Mouse (Mus musculus): Measurements from ENCODE around the gene Cox4i1.

The Cox4i1 gene

DNA sequence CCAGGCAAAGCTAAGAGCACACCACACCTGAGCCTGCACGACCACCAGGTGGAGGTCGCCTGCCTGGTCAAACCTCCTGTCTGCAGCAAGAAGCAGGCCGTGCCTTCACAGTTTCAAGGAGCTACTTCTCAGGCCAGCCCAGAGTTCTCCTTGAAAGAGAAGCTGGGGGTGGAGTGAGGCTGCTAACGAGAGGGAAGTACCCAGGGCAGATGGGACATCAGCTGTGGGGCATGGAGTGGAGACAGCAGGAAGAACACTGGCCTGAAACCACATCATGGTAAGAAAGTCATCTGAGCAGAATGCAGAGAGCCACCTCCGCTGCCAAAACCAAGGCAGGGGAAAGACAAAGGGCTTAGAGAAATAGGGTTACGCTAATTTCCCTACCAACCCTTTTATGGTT, 3.5 kb upstream of the Cox4i1 start:
- no peak for DNase-seq (ENCODE audit: low spot score)

DNA sequence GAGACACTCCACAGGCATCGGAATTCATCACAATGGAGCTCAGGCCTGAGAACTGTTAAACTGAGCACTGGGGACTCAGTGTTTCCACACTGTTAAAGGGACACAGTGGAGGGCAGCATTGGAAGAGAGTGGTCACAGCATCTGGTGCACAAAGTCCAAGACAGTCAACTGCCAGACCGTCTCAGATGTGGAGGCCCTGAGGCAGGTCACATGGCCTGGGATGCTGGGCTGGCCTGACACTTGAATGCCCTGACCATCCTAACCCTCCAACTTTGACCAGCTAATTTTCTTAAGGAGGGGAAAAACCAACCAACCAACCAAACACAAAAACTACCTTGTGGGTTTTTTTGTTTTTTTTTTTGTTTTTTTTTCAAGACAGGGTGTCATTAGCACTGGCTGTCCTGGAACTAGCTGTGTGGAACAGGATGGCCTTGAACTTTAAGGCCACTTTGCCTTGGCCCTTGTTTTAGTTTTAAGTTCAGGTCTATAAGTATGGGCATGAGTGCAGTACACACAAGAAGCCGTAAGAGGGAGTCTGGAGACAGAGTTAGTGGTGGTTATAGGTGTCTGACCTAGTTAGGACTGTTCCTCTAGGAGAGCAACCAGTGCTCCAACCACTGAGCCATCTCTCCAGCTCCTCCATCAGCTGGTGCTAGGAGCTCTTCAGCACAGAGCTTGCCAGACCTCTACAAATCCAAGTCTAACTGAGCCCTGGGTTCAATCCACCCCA, 2.1 kb upstream of the Cox4i1 start:
- DNase-seq (ENCODE audit: low spot score) = no peak

DNA sequence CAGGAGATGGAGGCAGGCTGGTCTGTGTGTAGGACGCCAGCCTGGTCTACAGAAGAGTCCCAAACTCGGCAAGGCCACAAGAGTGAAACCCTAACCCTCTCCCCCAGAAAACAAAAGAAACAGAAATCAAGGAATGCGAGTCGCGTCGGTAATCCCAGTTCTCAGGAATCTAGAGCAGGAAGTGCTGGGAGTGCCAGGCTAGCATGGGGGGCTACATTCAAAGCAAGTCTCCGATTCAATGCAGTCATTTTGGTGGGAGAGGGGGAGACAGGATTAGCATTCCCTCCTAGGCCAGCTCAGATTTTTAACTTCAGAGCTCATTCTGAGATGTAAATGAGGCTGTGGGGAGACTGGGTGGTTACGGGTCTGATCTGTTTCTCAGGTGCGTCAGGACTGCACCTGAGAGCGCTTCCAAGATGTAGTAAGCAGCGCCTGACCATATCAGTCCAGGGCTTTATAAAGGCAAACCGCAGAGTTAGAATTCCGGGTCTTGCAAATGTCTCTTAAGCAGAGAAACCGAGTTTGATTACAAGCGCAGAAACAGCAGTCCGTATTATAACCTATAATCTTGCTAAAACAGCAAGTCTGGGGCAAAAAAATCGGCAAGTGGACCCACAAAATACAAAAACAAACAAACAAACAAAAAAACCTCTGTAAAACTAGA, 1.1 kb upstream of the Cox4i1 start:
- no peak for DNase-seq (ENCODE audit: low spot score)

DNA sequence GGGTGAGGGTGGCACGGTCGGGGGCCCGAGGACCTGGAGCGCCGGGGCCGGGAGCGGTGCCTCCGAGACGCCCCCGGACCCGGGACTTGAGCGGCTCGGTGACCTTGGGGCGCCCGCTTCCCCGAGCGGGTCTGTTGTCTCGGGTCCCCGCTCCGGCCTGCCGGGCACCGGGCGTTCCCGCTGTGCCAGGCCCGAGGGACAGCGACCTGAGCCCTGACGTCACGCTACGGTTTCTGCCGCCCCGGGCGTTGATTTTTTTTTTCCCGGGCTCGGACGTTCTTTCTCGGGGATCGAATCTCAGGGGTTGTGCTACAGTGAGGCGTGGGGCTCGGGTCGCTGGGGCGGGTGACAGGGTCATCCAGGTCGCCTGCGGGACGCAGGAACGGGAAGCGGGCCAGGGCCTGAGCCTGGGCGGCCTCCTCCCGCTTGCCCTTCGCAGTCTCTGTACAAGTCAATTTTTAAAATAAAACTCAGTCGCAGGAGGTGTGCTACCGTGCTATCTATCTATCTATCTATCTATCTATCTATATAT, 418 bp downstream of the Cox4i1 start, which contains the start of gene Emc8:
TSS of gene Emc8 (minus strand) at position 200 of the 532 bp plus-strand sequence.
- no peak for DNase-seq (ENCODE audit: low spot score)

DNA sequence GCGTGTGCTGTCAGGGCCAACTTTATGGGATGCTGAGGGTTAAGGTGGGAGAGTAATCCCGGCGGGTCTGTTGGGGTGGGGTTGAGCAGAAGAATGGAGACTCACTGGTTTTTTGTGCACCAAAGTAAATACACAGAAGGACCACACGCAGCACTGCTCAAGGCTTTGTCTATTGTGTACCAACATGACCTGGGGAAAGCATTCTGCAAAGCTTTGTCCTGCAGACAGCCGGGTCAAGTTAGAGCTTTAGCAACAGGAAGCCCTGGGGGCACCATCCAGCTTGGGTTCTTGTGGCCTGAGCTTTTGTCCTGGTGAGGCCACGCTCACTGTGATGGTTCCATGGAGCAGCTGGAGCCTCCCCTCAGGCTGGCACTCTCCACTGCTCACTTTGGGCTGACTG, 3.8 kb downstream of the Cox4i1 start:
- DNase-seq (ENCODE audit: low spot score) = no peak

DNA sequence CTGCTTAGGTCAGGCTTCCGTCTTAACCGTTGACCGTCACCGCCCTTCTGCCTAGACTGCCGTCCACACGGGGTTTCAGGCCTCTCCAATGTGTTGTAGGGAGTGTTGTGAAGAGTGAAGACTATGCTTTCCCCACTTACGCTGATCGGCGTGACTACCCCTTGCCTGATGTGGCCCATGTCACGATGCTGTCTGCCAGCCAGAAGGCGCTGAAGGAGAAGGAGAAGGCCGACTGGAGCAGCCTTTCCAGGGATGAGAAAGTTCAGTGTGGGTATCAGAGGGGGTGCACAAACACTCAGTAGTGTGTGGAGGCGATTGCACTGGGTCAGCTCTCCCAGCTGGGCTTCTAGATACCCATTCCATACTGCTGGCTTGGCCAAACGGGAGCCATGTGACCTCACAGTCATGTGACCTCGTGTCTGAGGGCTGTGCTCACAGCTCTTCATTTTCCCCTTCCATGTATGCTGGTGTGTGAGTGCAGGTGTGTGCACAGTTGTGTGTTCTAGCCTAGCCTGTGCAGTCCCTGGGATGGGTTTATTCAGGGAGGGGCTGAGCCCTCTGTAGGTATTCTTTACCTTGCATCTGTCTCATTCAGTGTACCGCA, 4.7 kb downstream of the Cox4i1 start:
- DNase-seq (ENCODE audit: low spot score) = no peak

DNA sequence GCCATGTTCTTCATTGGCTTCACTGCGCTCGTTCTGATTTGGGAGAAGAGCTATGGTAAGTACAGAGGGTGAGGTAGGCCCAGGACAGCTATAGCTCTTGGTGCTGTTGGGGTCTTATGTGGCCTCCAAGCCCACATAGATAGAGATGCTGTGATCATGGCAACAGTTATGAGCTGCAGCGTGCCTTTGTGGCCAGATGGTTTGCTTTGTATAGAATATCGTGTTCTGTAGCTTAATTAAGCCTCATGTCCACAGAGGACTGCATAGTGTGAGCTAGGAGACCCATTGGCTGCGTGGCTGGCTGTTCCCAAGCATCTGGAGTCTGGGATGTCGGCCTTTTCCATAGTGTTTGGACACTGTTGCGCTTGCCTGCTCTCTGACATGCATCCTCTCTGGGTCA, 5.3 kb downstream of the Cox4i1 start:
- no peak for DNase-seq (ENCODE audit: low spot score)

DNA sequence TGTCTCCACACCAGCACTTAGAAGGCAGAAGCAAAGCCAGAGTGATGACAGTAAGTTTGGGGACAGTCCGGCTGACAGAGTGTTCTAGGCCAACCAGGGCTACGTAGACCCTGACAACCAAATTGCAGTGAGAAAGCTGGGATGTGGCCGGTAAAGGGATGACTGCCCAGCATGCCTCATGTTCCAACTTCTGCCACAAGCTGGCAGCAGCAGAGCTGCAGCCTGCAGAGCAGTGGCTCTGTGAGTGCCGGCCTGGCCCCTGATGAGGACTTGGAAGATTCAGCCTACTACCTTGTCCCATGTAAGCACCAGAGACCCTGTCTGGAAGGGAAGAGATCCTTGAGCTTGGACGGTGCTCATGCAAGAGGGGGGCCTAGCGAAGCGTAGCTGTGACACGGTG, 7.7 kb downstream of the Cox4i1 start:
- DNase-seq (ENCODE audit: low spot score) = no peak

DNA sequence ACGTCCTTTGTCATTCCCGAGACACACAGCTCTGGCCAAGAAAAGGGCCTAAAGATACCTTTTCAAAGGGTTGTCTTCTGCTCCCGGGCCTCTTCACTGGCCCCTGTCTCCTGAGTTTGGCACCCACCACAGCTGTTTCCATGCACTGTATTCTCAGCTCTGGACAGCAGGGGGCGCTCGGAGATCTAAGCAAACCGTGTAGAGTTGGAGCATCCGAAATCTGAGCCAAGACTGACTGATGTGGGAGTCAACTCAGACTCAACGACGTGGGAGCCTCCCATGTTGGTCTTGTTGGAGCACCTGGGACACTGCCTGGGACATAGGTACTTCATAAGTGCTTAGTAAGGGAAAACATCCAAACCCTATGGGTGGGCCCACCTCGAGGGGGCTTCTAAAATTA, 10.4 kb downstream of the Cox4i1 start:
- DNase-seq (ENCODE audit: low spot score) = peak; percentile 90

DNA sequence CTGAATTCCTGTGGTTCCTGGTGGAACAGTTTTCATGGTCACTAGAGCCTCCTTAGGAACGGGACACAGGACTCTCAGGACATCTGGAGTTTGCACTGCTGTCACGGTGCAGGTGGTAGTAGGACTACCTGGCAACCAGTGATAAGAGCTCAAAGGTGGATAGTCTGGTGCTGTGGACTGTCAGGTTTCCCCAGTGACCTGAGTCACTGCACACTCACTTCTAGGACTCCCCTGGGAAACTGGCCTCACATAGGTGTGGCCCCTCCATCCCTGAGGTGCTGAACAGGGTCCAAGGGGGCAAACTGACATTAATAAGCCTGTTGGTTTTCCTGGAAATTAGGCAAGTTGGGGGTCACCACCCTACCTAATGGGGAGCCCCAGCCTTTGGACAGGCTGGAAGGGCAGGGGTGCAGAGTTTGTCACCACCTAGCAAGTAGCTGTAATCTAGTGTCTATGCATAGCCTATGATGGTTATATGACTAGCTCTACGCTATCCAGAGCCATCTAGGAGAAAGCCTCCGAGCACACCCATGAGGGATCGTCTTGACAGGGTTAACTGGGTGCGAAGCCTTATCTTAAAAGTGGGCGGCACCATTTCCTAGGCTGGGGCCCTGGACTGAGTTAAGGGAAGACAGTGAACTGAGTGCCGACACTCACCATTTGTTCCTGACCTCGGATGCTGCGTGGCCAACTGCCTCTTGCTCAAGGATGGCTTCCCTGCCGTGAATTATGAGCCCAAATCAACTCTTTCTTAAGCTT, 11.8 kb downstream of the Cox4i1 start:
- no peak for DNase-seq (ENCODE audit: low spot score)

DNA sequence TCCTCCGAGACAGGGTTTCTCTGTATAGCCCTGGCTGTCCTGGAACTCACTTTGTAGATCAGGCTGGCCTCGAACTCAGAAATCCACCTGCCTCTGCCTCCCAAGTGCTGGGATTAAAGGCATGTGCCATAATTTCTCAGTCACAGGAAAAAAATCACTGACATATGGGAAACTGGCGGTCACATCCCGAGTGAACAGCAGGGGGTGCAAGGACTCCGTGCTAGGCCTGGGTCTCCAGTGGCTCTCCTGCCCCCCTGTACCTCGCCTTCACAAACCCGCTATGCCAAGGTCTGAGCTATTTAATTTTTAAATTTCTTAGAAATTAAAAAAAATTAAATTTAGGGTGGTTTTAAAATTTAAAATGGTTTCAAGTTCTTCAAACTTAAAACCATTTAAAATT, 12.4 kb downstream of the Cox4i1 start:
- DNase-seq (ENCODE audit: low spot score) = peak; percentile 60

DNA sequence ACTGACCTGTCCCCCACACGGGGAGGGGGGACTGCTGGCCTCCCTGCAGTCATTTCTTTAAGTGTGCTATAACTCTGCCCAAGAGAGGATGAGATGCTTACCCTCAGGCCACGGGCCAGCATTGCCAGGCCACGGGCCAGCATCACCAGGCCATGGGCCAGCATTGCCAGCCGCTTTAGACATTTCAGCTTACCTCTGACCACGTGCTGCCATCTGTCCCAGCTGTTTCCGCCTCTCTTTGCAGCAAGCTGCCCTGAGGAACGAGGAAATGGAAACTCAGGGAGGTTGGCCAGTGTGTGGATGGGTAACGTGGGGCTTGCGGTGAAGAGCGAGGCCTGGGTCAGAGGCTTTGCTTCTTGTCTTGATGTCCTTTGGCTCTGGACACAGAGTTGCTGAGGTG, 13.1 kb downstream of the Cox4i1 start:
- no peak for DNase-seq (ENCODE audit: low spot score)

DNA sequence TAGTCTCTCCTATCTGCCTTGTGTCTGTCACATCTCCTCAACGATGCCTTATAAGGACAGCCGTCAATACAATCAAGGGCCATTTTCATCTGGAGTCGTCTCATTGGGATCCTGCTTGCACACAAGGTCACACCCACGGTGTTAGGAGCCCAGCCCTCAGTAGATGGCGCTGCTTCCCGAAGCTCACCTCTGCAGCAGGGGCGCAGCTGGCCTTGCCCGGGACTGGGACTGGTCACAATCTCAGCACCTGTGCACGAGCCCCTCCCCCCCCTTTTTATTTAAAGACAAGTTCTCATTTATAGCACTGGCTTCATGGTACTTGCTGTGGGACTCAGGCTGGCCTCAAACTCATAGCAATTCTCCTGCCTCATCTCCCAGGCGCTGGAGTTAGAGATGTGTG, 15.6 kb downstream of the Cox4i1 start:
- DNase-seq (ENCODE audit: low spot score) = peak; percentile 76

DNA sequence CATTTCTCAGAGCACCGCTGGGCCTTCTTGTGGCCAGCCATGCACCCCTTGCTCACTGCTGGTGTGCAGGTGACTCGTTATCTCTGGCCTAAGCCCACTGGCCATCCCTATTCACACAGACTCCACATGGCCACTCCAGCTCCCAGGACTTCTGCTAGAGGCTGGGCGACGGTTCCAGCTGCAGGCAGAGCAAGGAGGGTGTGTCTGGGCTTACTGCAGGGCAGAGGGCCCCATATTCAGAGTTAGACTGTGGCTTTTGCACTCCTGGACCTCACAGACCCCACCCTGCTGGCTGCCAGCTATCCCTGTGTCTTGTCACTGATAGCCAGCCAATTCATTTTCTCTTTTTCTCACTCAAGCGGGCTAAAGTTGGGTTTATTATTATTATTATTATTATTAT, 16.1 kb downstream of the Cox4i1 start:
- DNase-seq (ENCODE audit: low spot score) = no peak

DNA sequence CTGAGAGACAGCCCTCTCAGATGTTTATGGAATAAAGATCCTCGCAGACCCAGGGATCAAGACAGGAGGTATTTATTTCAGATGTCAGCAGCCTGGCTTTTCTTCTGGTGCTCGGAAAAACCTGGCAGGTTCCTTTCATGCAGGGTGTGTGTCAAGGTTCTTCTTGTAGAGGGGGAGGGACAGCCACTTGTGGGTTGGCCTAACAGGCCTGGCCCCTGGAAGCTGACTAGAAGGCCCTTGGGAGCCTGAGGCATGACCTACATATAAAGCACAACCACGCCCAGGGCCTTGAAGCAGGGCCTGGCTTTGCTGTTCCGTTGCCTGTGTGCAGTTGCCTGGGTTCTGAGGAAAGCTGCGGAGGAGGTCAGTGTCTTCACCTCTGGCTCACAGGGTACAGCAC, 17.1 kb downstream of the Cox4i1 start:
- DNase-seq (ENCODE audit: low spot score) = no peak

DNA sequence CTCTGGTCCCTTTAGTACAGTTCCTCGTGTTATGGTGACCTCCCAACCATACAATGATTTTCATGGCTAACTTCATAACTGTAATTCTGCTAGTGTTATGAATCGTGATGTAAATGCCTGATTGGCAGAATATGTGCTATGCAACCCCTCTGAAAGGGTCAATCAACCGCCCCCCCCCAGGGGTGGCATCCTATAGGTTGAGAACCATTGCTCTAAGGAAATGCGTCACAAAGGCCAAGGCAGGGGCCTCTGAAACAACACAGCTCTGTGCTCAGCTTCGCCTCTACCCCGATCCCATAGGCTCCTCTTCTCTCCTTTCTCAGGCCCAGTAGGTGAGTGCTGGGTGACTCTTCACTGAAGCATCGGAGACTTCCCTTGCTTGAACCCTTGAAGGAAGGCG, 17.6 kb downstream of the Cox4i1 start:
- no peak for DNase-seq (ENCODE audit: low spot score)

DNA sequence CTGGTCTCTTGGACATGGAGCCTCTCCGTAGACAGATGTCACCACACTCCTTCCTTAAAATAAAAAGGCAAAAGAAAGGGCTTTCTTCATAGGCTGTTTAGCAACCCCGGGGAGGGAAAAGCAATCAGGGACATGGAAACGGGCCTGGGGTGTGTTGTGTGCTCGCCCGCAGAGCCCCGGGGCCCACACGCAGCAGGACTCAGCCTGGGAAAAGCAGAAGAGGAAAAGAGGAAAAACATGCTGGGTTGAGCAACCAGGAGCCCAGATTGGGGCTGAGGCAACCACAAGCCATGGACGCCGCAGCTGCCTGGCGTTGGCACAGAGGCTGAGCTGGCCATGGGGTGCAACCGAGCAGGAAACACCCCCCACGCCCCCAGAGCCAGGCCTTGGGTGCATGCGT, 18.0 kb downstream of the Cox4i1 start:
- peak; percentile 73 for DNase-seq (ENCODE audit: low spot score)

DNA sequence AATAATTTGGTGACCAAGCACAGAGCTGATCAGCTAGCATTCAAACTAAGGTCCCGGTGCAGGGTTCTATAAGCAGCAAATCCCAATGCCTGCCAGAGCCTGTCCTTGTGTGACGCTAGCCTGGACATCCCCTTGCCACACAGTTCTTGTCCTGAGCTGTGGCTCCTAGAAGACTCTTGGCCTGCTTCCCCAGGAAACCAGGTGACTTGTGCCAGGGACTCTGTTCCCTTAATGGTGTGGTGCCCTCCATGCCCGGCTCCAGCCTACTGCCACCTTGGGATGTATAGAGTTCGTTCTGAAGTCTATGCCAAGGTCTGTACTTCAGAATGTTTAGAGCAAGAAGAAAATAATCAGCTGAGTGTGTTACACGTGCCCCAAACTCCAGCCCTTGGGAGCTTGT, 18.6 kb downstream of the Cox4i1 start:
- DNase-seq (ENCODE audit: low spot score) = no peak

DNA sequence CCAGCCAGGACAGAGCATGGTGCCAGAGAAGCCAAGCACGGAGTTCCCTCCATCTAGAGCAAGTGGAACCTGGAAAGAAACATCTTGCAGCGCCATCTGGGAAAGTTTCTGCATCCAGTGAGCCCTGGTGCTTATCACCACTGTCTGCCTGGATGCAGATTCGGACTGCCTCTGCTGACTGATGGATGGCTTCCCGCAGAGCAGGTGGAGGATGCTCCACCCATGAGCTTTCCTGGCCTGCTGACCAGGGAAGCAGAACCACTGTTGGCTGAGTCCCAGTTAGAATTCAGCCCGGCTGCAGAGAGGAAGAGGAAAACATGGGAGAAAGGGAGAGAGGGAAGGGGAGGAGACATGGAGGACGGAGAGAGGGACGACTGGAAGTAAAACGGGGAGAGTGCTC, 19.8 kb downstream of the Cox4i1 start:
- no peak for DNase-seq (ENCODE audit: low spot score)

DNA sequence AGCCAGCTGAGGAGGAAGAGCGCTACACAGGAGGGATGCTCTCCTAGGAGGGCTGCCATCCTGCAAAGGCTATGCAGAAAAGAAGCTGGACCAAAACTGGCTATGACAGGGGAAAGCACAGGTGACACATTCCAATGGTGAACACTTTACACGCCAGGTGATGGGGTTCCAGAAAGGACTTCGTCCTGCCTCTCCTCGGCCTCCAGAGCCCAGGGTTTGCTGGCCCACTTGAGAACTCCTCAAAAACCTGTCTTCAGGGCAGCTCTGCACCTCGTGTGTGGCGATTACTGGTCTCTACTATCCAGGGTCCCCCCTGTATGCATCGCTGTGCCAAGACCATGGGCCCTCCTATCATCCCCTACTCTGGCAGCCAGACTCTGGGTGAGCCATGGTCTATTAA, 20.5 kb downstream of the Cox4i1 start:
- no peak for DNase-seq (ENCODE audit: low spot score)

DNA sequence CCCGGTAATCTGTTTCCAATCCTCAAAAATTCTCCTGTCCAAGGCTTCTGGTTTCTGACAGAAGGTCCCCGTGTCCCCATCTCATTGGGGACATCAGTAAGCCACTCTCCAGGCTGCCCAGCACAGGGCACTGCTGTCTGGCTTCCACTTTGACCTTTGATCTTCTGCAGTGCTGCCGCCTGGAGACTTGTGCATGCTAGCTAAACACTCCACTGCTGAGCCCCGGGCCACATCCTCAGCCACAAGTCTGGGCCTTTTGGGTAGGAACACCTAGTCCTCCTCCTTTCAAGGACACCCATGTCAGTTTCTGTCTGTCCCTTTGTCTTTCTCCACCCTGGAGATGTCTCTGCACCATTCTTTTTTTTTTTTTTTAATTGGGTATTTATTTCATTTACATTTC, 24.9 kb downstream of the Cox4i1 start:
- DNase-seq (ENCODE audit: low spot score) = no peak

DNA sequence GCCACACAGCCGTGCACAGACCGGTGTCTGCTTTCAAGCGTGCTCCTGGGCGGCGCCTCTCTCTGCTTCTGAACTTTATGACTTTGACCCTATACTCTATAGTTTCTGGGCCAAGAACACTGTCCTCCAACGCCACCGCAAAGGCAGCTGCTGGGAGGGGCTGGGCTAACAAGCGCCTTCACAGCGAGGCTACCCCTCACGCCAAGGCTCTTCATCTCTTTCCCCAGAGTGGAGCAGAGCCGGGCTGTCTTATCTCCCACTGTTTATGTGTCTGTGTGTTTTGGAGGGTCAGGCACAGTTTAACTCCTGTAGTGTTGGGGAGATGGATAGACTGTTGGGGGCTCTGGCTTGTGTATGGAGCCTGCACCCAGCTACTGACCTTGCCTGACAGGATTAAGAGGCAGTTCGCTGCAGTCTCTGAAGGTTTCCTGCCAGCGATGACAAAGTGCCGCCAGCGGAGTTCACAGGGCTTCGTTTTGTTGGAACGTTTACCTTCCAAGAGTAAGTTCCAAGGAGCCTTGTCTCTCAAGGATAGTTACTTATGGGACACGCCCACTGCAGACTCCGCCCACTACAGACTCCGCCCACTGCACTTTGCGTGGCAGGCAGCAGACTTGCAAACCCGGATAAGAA, 26.0 kb downstream of the Cox4i1 start:
- DNase-seq (ENCODE audit: low spot score) = no peak
